Mouse (Mus musculus) stomach, postnatal 0 days (tissue): ENCODE results near the gene Mknk1. TPM values are rescaled to one million over a fixed set of nuclear protein-coding genes. Genes with fewer than 3 reads are reported as not detected.

Experiments
- ATAC-seq: fragments of 200-750 bp; cut with Nextera tagmentation; 2 replicates; pipeline ENCODE4 v1.8.0; 2017; ENCODE audit not compliant: low FRiP score, low TSS enrichment
- DNase-seq: peaks from one replicate; pipeline ENCODE4 v3.0.0-alpha.2; 2016; ENCODE audit warnings: low spot score
- H3K27ac ChIP-seq: fragments of 300-500 bp; sonication (generic); replicated peaks from 2 replicates; pipeline ENCODE4 v1.5.1; 2014; ENCODE audit warnings: mild to moderate bottlenecking, control low read depth
- H3K27me3 ChIP-seq: fragments of 300-500 bp; sonication (generic); 2 replicates; pipeline ENCODE4 v1.6.1; 2014; ENCODE audit warnings: low read length; ENCODE audit not compliant: control insufficient read depth, insufficient read depth
- H3K36me3 ChIP-seq: fragments of 300-500 bp; sonication (generic); 2 replicates; pipeline ENCODE4 v1.6.1; 2014; ENCODE audit warnings: low read length, mixed read lengths; ENCODE audit not compliant: control insufficient read depth, insufficient read depth
- H3K4me1 ChIP-seq: fragments of 300-500 bp; sonication (generic); replicated peaks from 2 replicates; pipeline ENCODE4 v1.6.1; 2014; ENCODE audit warnings: antibody characterized with exemption; ENCODE audit not compliant: control insufficient read depth, insufficient read depth
- H3K4me2 ChIP-seq: fragments of 300-500 bp; sonication (generic); replicated peaks from 2 replicates; pipeline ENCODE4 v1.6.1; 2014; ENCODE audit warnings: low read depth, mild to moderate bottlenecking, control low read depth, moderate library complexity
- H3K4me3 ChIP-seq: fragments of 300-500 bp; sonication (generic); 2 replicates; pipeline ENCODE4 v1.5.1; 2014; ENCODE audit warnings: low read depth, low read length, control low read depth
- H3K9ac ChIP-seq: fragments of 300-500 bp; sonication (generic); 2 replicates; pipeline ENCODE4 v1.6.1; 2014; ENCODE audit warnings: mild to moderate bottlenecking, low read length, control low read depth, mixed read lengths
- H3K9me3 ChIP-seq: fragments of 300-500 bp; sonication (generic); 2 replicates; pipeline ENCODE4 v1.6.1; 2016; ENCODE audit warnings: low read length; ENCODE audit not compliant: control insufficient read depth
- CTCF ChIP-seq: IDR thresholded peaks from 2 replicates; pipeline ENCODE4 v1.5.1; 2016; ENCODE audit warnings: antibody characterized with exemption, low read depth, mild to moderate bottlenecking, moderate library complexity
- EP300 ChIP-seq: optimal IDR thresholded peaks from 2 replicates; pipeline ENCODE3; 2016; ENCODE audit warnings: antibody characterized with exemption
- WGBS: fragments of 180-500 bp; shearing (Covaris S2); extraction: QIAGEN DNeasy Blood & Tissue Kit; methylation state at CpG from one replicate; pipeline ENCODE4 v1.1.7; 2014; 5-methylcytosine and 5-hydroxymethylcytosine counted together
- polyA plus RNA-seq: library from polyadenylated mRNA; unstranded; fragments of >200 nt; fragmentation: Nextera tagmentation; extraction: Ambion mirVana; gene quantifications from 2 replicates; pipeline ENCODE4 v1.2.1, GENCODE M21; 2015

Gene Mknk1
- polyA plus RNA-seq = 11.6 and 15.1 TPM in 2 replicates

- peak within 1 kb of the TSS; percentile 74 for H3K4me3 ChIP-seq
- peak within 1 kb of the TSS; percentile 77 for H3K27ac ChIP-seq
- no peaks in the 10 kb centered on the region for H3K9me3 ChIP-seq
- H3K9ac ChIP-seq = peak within 1 kb of the TSS; percentile 73
- no peaks in the 10 kb centered on the region for H3K4me1 ChIP-seq
- peak; percentile 96 for DNase-seq
- TF ChIP-seq EP300 (no peak), CTCF (peak; percentile 42)
- no peaks in the 10 kb centered on the region for H3K27me3 ChIP-seq
- 1% methylated on average over 51 of the region's 51 CpGs for WGBS
- H3K4me2 ChIP-seq = peak within 1 kb of the TSS; percentile 82
- ATAC-seq = peak; percentile 97
- peaks cover under 1% of the 10 kb centered on the region for H3K36me3 ChIP-seq
Measured at GRCm38 (mm10) chr4:115838696-115839641, at the start of gene Mknk1. TSS of gene Mknk1 (plus strand) at chr4:115839198.

GRCm38 (mm10) chr4:115790864-115791263 lies 48.1 kb upstream of the Mknk1 start:
- no peak overlapping the region for H3K4me3 ChIP-seq
- H3K27ac ChIP-seq = no peak overlapping the region
- H3K9ac ChIP-seq = no peak overlapping the region
- no peaks in the 10 kb centered on the region for H3K27me3 ChIP-seq
- TF ChIP-seq CTCF = no peak
- no peak for TF ChIP-seq EP300
- H3K9me3 ChIP-seq = no peaks in the 10 kb centered on the region
- ATAC-seq (no peak), DNase-seq (no peak)
- H3K36me3 ChIP-seq = peaks cover 5% of the 10 kb centered on the region; the same call in 1 of the 2 replicates
- H3K4me2 ChIP-seq = no peak overlapping the region
- 75% methylated on average over 3 of the region's 3 CpGs for WGBS
- no peaks in the 10 kb centered on the region for H3K4me1 ChIP-seq

GRCm38 (mm10) chr4:115795360-115795759 lies 43.6 kb upstream of the Mknk1 start:
- Histone ChIP-seq H3K4me1 (no peaks in the 10 kb centered on the region), H3K27me3 (no peaks in the 10 kb centered on the region), H3K9ac (no peak overlapping the region), H3K36me3 (peaks cover 9% of the 10 kb centered on the region), H3K4me2 (no peak overlapping the region), H3K9me3 (no peaks in the 10 kb centered on the region), H3K27ac (no peak overlapping the region), H3K4me3 (no peak overlapping the region)
- no peak for TF ChIP-seq CTCF
- TF ChIP-seq EP300 = no peak
- 69% methylated on average over 3 of the region's 3 CpGs for WGBS
- DNase-seq (no peak), ATAC-seq (no peak)

DNA sequence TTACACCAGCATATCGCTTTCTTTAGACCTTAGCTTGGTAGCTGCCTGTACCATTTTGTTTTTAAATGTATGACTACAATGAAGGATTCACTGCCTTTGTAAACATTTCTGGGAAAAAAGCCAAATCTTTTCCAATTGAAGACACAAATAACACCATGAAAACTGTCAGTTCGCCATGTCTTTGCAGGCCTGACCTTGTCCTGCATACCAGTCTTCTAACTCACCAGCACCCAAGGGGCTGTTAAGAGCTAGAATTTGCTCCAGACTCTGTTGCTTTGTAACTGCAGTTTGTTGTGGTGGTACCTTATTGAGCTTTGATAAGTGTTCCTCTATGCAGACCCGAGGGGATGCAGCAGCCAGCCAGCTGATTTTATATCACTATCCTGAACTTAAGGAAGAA lies 39.0 kb upstream of the Mknk1 start:
- Histone ChIP-seq H3K36me3 (peaks cover 7% of the 10 kb centered on the region), H3K4me3 (no peak overlapping the region)
- ATAC-seq = no peak

GRCm38 (mm10) chr4:115812326-115812725 lies 26.7 kb upstream of the Mknk1 start:
- no peak overlapping the region for H3K4me2 ChIP-seq
- TF ChIP-seq EP300 (no peak), CTCF (no peak)
- H3K4me1 ChIP-seq = no peaks in the 10 kb centered on the region
- peaks cover 6% of the 10 kb centered on the region for H3K36me3 ChIP-seq
- 75% methylated on average over 4 of the region's 4 CpGs for WGBS
- H3K27me3 ChIP-seq = no peaks in the 10 kb centered on the region
- H3K9me3 ChIP-seq = no peaks in the 10 kb centered on the region
- ATAC-seq = no peak
- no peak overlapping the region for H3K9ac ChIP-seq
- no peak for DNase-seq
- no peak overlapping the region for H3K27ac ChIP-seq
- no peak overlapping the region for H3K4me3 ChIP-seq

More for the DNA sequence above, 39.0 kb upstream of the Mknk1 start:
- Histone ChIP-seq H3K9ac (no peak overlapping the region), H3K4me2 (no peak overlapping the region), H3K27me3 (no peaks in the 10 kb centered on the region), H3K4me1 (no peaks in the 10 kb centered on the region), H3K9me3 (no peaks in the 10 kb centered on the region), H3K27ac (no peak overlapping the region)
- no peak for TF ChIP-seq CTCF
- no peak for TF ChIP-seq EP300
- no peak for DNase-seq
- WGBS = 66% methylated on average over 3 of the region's 3 CpGs

- H3K36me3 ChIP-seq = peaks cover 6% of the 10 kb centered on the region
- no peak overlapping the region for H3K9ac ChIP-seq
- H3K4me1 ChIP-seq = no peaks in the 10 kb centered on the region
- WGBS = 90% methylated on average over 5 of the region's 5 CpGs
- H3K4me2 ChIP-seq = no peak overlapping the region
- no peak overlapping the region for H3K4me3 ChIP-seq
- DNase-seq (no peak), ATAC-seq (no peak)
- no peak overlapping the region for H3K27ac ChIP-seq
- no peaks in the 10 kb centered on the region for H3K9me3 ChIP-seq
- H3K27me3 ChIP-seq = no peaks in the 10 kb centered on the region
- TF ChIP-seq EP300 (no peak), CTCF (no peak)
Measured at GRCm38 (mm10) chr4:115815606-115816005, 23.4 kb upstream of the Mknk1 start.
